Mouse (Mus musculus): ENCODE results near the gene Olfr1220. TPM values are rescaled to one million over a fixed set of nuclear protein-coding genes. Genes with fewer than 3 reads are reported as not detected.

The Olfr1220 gene
- total RNA-seq (2021): not detected
- long read RNA-seq, experiment 1: 0 reads
- long read RNA-seq, experiment 2: 0 reads

- no peak for DNase-seq (ENCODE audit: low spot score)
Observed at GRCm38 (mm10) chr2:89106735-89107134, at the start of gene Olfr1220. Olfr1220 (minus strand) TSS chr2:89106835.

GRCm38 (mm10) chr2:89151460-89151859 is 44.8 kb upstream of the Olfr1220 start, which contains the start of gene Olfr1223:
Olfr1223 (minus strand) TSS chr2:89151560.
- no peak for DNase-seq (ENCODE audit: low spot score)

- no peak for DNase-seq (ENCODE audit: low spot score)
Observed at GRCm38 (mm10) chr2:89132954-89133353, 26.3 kb upstream of the Olfr1220 start, which contains the start of gene Olfr1222. Olfr1222 (minus strand) TSS chr2:89133054.

GRCm38 (mm10) chr2:89117183-89117582 is 10.5 kb upstream of the Olfr1220 start, which contains the start of gene Olfr1221:
Olfr1221 (minus strand) TSS chr2:89117283.
- no peak for DNase-seq (ENCODE audit: low spot score)

GRCm38 (mm10) chr2:89105651-89106050 is 984 bp downstream of the Olfr1220 start:
- no peak for DNase-seq (ENCODE audit: low spot score)

- no peak for DNase-seq (ENCODE audit: low spot score)
Observed at GRCm38 (mm10) chr2:89093848-89094247, 12.8 kb downstream of the Olfr1220 start.

- DNase-seq (ENCODE audit: low spot score): no peak
Observed at GRCm38 (mm10) chr2:89083413-89083812, 23.2 kb downstream of the Olfr1220 start, which contains the start of gene Olfr1219. Olfr1219 (minus strand) TSS chr2:89083513.

GRCm38 (mm10) chr2:89081487-89081886 is 25.1 kb downstream of the Olfr1220 start:
- DNase-seq (ENCODE audit: low spot score): no peak

- no peak for DNase-seq (ENCODE audit: low spot score)
Observed at GRCm38 (mm10) chr2:89061087-89061486, 45.5 kb downstream of the Olfr1220 start, which contains the start of gene Olfr1218. Olfr1218 (minus strand) TSS chr2:89061187.

Other genes starting within 250 kb of the Olfr1220 start
- not detected for gene Olfr1206, start 243.6 kb downstream of the Olfr1220 start, total RNA-seq (2021)
- gene Olfr1208, start 204.5 kb downstream of the Olfr1220 start, total RNA-seq (2021): not detected
- not detected for gene Olfr1209, start 191.7 kb downstream of the Olfr1220 start, total RNA-seq (2021)
- not detected for gene Olfr1211, start 168.7 kb downstream of the Olfr1220 start, total RNA-seq (2021)
- gene Olfr1212, start 152.9 kb downstream of the Olfr1220 start, total RNA-seq (2021): not detected
- gene Gm13762, start 126.6 kb downstream of the Olfr1220 start, total RNA-seq (2021): not detected
- not detected for gene Olfr1214, start 114.2 kb downstream of the Olfr1220 start, total RNA-seq (2021)
- gene Olfr1215, start 99.9 kb downstream of the Olfr1220 start, total RNA-seq (2021): not detected
- gene Olfr1216, start 88.5 kb downstream of the Olfr1220 start, total RNA-seq (2021): not detected
- not detected for gene Olfr1217, start 74.8 kb downstream of the Olfr1220 start, total RNA-seq (2021)
- not detected for gene Olfr1218, start 45.6 kb downstream of the Olfr1220 start, total RNA-seq (2021)
- not detected for gene Olfr1219, start 23.3 kb downstream of the Olfr1220 start, total RNA-seq (2021)
- not detected for gene Olfr1221, start 10.4 kb upstream of the Olfr1220 start, total RNA-seq (2021)
- not detected for gene Olfr1222, start 26.2 kb upstream of the Olfr1220 start, total RNA-seq (2021)
- gene Olfr1223, start 44.7 kb upstream of the Olfr1220 start, total RNA-seq (2021): not detected
- not detected for gene Olfr1224-ps1, start 57.3 kb upstream of the Olfr1220 start, total RNA-seq (2021)
- not detected for gene Olfr1225, start 67.8 kb upstream of the Olfr1220 start, total RNA-seq (2021)
- gene Olfr1226, start 93.2 kb upstream of the Olfr1220 start, total RNA-seq (2021): not detected
- not detected for gene Olfr1228, start 147.2 kb upstream of the Olfr1220 start, total RNA-seq (2021)
- gene Olfr1229, start 181.2 kb upstream of the Olfr1220 start, total RNA-seq (2021): not detected
- gene Olfr1230, start 190.4 kb upstream of the Olfr1220 start, total RNA-seq (2021): not detected
- not detected for gene Olfr1231, start 200.2 kb upstream of the Olfr1220 start, total RNA-seq (2021)
- not detected for gene Olfr1232, start 222.8 kb upstream of the Olfr1220 start, total RNA-seq (2021)
- not detected for gene Olfr1233, start 235.6 kb upstream of the Olfr1220 start, total RNA-seq (2021)

Data from gastrocnemius, adult 18-20 months (tissue).